Mouse (Mus musculus) hindbrain, postnatal 0 days (tissue): ENCODE data around the gene Mvb12b. TPM values are rescaled to one million over a fixed set of nuclear protein-coding genes. Genes with fewer than 3 reads are reported as not detected.

Experiments
- ATAC-seq: fragments of 200-750 bp; cut with Nextera tagmentation; 2 replicates; pipeline ENCODE4 v1.8.0; 2017; ENCODE audit warnings: mild to moderate bottlenecking, moderate TSS enrichment, moderate library complexity
- DNase-seq: peaks from one replicate; pipeline ENCODE4 v3.0.0-alpha.2; 2015; ENCODE audit warnings: low spot score
- H3K27ac ChIP-seq: fragments of 300-500 bp; sonication (generic); 2 replicates; pipeline ENCODE4 v1.5.1; 2014; ENCODE audit warnings: mild to moderate bottlenecking
- H3K27me3 ChIP-seq: fragments of 300-500 bp; sonication (generic); 2 replicates; pipeline ENCODE4 v1.6.1; 2014; ENCODE audit warnings: low read length, mixed read lengths; ENCODE audit not compliant: insufficient read depth
- H3K36me3 ChIP-seq: fragments of 300-500 bp; sonication (generic); 2 replicates; pipeline ENCODE4 v1.6.1; 2014; ENCODE audit warnings: low read length, mixed read lengths; ENCODE audit not compliant: insufficient read depth
- H3K4me1 ChIP-seq: fragments of 300-500 bp; sonication (generic); 2 replicates; pipeline ENCODE4 v1.6.1; 2014; ENCODE audit warnings: antibody characterized with exemption, low read length, mixed read lengths; ENCODE audit not compliant: insufficient read depth
- H3K4me2 ChIP-seq: fragments of 300-500 bp; sonication (generic); 2 replicates; pipeline ENCODE4 v1.6.1; 2014; ENCODE audit warnings: low read depth, mild to moderate bottlenecking, low read length, moderate library complexity, mixed read lengths
- H3K4me3 ChIP-seq: fragments of 300-500 bp; sonication (generic); 2 replicates; pipeline ENCODE4 v1.5.1; 2014; ENCODE audit warnings: low read length
- H3K9ac ChIP-seq: fragments of 300-500 bp; sonication (generic); replicated peaks from 2 replicates; pipeline ENCODE4 v1.6.1; 2014; ENCODE audit warnings: mild to moderate bottlenecking, low read length, moderate library complexity, mixed read lengths
- H3K9me3 ChIP-seq: fragments of 300-500 bp; sonication (generic); 2 replicates; pipeline ENCODE4 v1.6.1; 2016; ENCODE audit warnings: low read length, mixed read lengths
- CTCF ChIP-seq: IDR thresholded peaks from 2 replicates; pipeline ENCODE4 v1.5.1; 2016; ENCODE audit warnings: antibody characterized with exemption, control low read depth, low read depth
- WGBS: fragments of 180-500 bp; shearing (Covaris S2); extraction: QIAGEN DNeasy Blood & Tissue Kit; methylation state at CpG from one replicate; pipeline ENCODE4 v1.1.7; 2014; 5-methylcytosine and 5-hydroxymethylcytosine counted together
- polyA plus RNA-seq: library from polyadenylated mRNA; unstranded; fragments of >200 nt; fragmentation: Nextera tagmentation; extraction: Ambion mirVana; gene quantifications from 2 replicates; pipeline ENCODE4 v1.2.1, GENCODE M21; 2015
- total RNA-seq: library from RNA; depleted of rRNA; stranded (reverse); fragments of >200 nt; gene quantifications from 2 replicates; pipeline ENCODE4 v1.2.3, GENCODE M21; 2014

The Mvb12b gene
- total and polyA plus RNA-seq, 2 experiments from 2014 or later = 64.1 to 134 TPM

DNA sequence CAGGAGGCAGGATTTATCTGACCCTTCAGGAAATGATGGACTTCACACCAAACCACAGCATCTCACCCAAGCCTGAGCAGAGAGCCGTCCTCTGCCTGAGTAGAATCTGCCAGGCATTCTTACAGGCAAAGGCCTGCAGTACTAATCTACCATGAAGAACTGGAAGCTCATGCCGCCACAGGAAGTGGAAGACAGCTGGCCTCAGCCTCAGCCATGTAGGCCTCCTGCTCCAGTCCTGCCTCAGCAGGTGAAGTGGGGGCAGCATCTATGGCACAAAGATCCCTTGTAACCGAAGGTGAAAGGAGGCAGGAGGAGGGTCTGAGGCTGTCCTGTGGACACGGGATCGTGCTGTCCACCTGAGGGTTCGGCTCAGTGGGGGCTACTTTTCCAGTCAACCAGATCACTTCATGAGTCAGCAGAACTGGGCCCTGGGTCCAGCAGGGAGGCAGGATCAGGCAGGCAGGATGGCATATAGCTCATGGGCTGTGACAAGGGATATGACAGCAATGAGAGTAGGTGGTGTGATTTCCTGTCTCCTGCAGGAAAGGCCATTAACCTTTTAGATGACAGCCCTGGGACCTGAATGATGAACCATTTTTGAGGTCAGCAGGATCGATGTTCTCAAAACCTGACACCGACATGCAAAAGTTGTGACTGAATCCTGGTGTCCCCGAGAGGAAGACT, 69.9 kb downstream of the Mvb12b start:
- DNase-seq = no peak
- Histone ChIP-seq H3K27ac (no peak overlapping the region), H3K36me3 (peaks cover 24% of the 10 kb centered on the region; the same call in 1 of the 2 replicates), H3K4me3 (no peak overlapping the region), H3K4me2 (no peak overlapping the region), H3K9ac (no peak overlapping the region), H3K27me3 (no peaks in the 10 kb centered on the region), H3K9me3 (no peaks in the 10 kb centered on the region), H3K4me1 (peaks cover 21% of the 10 kb centered on the region; the same call in 1 of the 2 replicates)
- TF ChIP-seq CTCF = no peak
- WGBS = 70% methylated on average over 9 of the region's 9 CpGs
- no peak for ATAC-seq

DNA sequence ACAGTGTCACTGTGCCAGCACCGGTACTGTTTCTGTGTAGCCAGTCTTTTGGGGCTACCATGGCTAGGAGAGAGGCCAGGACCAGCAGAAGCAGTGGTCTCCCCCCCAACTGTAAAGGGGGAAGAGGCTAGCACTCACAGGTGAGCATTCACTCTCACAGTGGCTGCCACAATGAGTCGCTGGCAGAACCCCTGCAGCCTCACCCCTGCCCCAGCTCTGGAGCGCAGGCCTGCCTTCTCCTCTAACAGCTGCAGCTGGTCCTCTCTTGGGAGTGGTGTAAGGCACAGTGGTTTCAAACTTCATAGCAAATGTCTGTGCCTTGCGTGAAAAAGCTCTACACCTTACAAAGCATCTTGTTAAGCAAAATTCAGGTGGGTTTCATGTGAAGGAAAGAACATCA, 70.7 kb downstream of the Mvb12b start:
- H3K4me1 ChIP-seq = peaks cover 27% of the 10 kb centered on the region; the same call in 1 of the 2 replicates
- no peaks in the 10 kb centered on the region for H3K27me3 ChIP-seq
- H3K9me3 ChIP-seq = no peaks in the 10 kb centered on the region
- H3K9ac ChIP-seq = no peak overlapping the region
- no peak overlapping the region for H3K4me2 ChIP-seq
- peaks cover 24% of the 10 kb centered on the region; the same call in 1 of the 2 replicates for H3K36me3 ChIP-seq
- no peak for TF ChIP-seq CTCF
- 80% methylated on average over 4 of the region's 4 CpGs for WGBS
- DNase-seq (no peak), ATAC-seq (no peak)
- H3K27ac ChIP-seq = no peak overlapping the region
- no peak overlapping the region for H3K4me3 ChIP-seq

DNA sequence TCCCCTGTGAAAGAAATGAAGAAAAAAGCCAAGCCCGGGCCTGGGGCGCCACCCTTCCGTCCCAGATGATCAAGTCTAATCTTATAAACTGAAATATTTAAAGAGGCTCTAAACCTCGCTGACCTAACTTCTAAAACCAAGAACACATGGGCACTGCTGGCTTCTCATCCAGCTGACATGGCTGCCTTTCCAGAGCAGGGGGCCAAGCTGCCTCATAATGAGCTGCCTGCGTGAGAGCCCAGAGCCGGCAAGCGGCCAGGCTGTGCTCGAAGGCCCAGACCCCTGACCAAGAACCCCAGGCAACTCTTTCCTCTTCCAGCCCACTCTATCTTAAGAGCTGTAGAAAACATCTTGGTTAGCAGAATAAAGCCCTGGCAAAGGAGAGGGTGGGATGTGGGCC, 73.2 kb downstream of the Mvb12b start:
- TF ChIP-seq CTCF = no peak
- Histone ChIP-seq H3K4me1 (peaks cover 38% of the 10 kb centered on the region), H3K9me3 (no peaks in the 10 kb centered on the region), H3K9ac (no peak overlapping the region), H3K36me3 (peaks cover 15% of the 10 kb centered on the region; the same call in 1 of the 2 replicates), H3K4me3 (no peak overlapping the region), H3K27ac (peak overlapping the region; percentile 32; the same call in 1 of the 2 replicates), H3K27me3 (no peaks in the 10 kb centered on the region), H3K4me2 (no peak overlapping the region)
- DNase-seq = peak; percentile 62
- WGBS = 54% methylated on average over 8 of the region's 8 CpGs
- ATAC-seq = no peak

DNA sequence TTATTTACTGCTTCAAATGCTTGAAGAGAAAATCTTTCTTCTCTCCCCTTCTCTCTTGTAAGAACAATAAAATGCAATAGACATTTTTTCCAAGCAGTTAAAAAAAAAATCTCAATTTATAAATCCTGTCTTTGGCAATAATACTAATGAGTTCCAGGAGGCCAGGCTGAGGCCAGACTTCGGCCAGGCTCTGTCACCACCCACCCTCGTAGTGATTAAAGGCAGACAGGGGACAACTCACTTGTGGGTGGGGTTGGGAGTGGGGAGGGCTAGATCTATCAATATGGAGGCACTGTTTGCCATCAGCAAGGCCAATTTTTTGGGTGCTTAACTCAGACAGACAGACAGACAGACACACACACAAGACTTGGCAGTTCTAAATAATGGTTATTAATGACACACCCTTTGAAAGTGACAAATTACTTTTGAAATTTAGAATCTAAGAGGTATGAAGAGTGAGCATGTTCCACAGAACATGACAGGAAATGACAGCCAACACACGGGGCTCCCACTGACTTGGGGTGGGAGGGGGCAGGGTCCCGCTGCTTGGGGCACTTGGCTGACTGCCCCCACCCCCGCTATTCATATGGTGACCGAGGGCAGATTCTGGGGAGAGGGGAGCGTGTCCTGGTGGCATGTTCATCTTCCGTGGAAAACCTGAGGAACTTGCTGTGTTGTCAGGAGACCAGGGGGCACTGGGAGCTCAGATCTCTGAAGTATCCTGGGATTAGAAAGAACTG, 74.1 kb downstream of the Mvb12b start:
- H3K9ac ChIP-seq = no peak overlapping the region
- no peaks in the 10 kb centered on the region for H3K27me3 ChIP-seq
- DNase-seq (no peak), ATAC-seq (no peak)
- no peak for TF ChIP-seq CTCF
- H3K27ac ChIP-seq = 0 out of 2 replicates have a peak overlapping the region, but pooled peaks have one; percentile 32
- H3K4me1 ChIP-seq = peaks cover 44% of the 10 kb centered on the region
- no peaks in the 10 kb centered on the region for H3K9me3 ChIP-seq
- no peak overlapping the region for H3K4me2 ChIP-seq
- H3K4me3 ChIP-seq = no peak overlapping the region
- peaks cover 10% of the 10 kb centered on the region; the same call in 1 of the 2 replicates for H3K36me3 ChIP-seq
- 27% methylated on average over 8 of the region's 8 CpGs for WGBS

DNA sequence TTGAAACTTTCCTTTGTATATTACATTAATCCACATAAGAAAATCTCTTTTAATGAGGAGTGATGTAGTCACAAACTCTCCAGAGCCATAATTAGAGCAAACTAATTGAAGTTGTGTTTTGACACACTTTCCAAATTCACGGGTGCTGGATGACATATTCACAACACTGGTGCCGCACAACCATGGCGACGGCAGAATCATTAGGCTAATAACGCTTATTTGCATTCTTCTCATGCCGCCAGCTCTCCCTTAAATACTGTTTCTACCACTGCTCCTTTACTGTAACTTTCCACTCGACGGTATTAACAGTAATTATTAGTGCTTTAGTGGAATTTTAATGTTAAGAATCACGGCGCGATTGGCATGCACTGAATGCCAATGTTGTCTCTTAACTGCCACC, 74.8 kb downstream of the Mvb12b start:
- Histone ChIP-seq H3K9me3 (no peaks in the 10 kb centered on the region), H3K4me1 (peaks cover 44% of the 10 kb centered on the region), H3K4me3 (no peak overlapping the region), H3K4me2 (no peak overlapping the region), H3K36me3 (0 out of 2 replicates have a peak, but pooled peaks cover 5% of the 10 kb centered on the region), H3K9ac (no peak overlapping the region), H3K27ac (no peak overlapping the region), H3K27me3 (no peaks in the 10 kb centered on the region)
- ATAC-seq (no peak), DNase-seq (no peak)
- 38% methylated on average over 11 of the region's 11 CpGs for WGBS
- no peak for TF ChIP-seq CTCF

DNA sequence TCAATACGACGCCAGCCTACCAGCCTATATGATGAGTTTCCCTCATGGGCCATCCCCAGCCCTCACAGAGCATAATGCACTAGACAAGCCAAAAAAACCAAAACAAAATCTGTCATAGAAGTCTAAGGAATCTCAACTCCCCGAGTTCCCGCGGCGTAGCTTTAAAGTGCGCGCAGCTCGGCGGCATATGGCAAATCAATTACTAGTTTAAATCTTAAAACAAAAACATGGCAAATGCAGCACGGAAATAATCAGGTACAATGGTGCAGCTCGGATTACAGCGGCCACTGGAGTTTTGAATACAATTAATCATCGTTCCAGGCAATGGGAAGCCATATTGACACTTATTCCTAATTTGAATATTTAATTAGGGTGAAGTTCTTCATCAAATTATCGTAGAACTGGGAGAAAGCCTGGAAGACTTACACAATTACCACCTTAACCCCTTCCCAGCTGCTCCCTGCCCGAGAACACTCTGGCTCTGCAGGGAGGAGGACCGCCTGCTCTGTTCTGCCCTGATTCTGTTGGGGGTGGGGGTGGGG, 76.3 kb downstream of the Mvb12b start:
- Histone ChIP-seq H3K9ac (no peak overlapping the region), H3K36me3 (no peaks in the 10 kb centered on the region; the same call in 1 of the 2 replicates), H3K4me2 (no peak overlapping the region), H3K27me3 (no peaks in the 10 kb centered on the region), H3K27ac (no peak overlapping the region), H3K9me3 (no peaks in the 10 kb centered on the region), H3K4me3 (no peak overlapping the region), H3K4me1 (peaks cover 44% of the 10 kb centered on the region)
- 54% methylated on average over 17 of the region's 17 CpGs for WGBS
- TF ChIP-seq CTCF = no peak
- ATAC-seq (no peak), DNase-seq (no peak)
